Mouse (Mus musculus) adrenal gland, adult (tissue): ENCODE measurements at regions not wholly inside any gene's neighbourhood (a gene's known extent, or its start where the extent isn't known, plus 50 kb on each side); places are given as distances from the start of the nearest gene placed in this dataset.

Experiments used
- DNase-seq, 2 experiments: peaks; one replicate each; pipeline ENCODE4 v3.0.0; 2022 to 2023; ENCODE audit warnings: low spot score in 1 of 2; ENCODE audit not compliant: inconsistent age in 2 of 2

DNA sequence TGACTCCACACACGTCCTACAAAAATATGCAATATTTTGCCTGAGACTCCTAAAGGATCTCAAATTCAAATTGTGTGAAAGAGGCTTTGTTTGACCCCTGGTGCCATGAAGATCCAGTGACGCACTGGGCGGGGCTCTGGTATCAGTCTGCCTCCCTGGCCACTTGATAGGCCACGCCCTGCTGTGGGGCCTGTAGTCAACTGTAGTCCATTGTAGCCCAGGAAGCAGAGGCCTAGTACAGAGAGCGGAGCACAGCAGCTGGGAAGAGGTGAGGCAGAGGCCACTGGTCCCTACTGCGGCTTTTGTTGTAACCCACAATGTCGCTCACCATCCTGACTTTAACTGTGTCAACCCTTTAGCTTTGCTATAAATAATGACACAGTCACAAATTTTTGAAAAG, 88.5 kb upstream of the Klf3 start:
- no peak for DNase-seq

DNA sequence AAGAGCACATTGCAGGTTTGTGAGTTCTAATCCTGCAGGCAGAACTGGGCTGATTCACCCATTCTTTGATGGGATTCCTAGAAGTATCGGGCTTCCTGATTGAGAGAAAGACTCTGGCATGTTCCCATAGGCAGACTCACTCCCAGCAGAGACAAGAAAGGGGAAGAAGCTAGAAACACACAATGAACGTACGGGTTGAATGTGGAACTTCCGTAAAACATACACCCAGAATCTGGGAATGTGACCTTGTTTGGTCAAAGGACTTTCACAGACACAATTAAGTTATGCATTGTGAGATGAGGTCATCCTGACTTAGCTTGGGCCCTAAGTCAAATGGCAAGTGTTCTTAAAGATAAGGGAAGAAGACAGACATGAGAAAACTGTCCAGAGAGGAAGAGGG, 86.6 kb upstream of the Klf3 start:
- DNase-seq: no peak

DNA sequence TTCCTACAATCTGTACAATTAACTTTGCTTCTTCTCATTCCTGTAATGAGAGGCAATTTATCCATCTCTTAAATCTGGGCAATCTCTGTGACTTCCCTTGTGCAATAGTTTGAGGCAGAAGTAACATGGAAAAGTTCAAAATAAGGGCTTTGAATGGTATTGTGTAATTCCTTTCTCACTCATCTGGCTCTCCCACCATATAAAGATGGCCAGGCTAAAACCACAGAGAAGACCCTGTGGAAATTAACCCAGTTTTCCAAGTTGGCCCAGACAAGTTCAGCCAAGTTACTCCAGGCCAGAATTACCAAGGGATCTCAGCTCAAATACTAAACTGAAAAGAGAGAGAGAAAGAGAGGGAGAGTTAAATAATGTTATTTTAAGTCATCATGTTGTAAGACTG, 81.0 kb upstream of the Klf3 start:
- no peak for DNase-seq

DNA sequence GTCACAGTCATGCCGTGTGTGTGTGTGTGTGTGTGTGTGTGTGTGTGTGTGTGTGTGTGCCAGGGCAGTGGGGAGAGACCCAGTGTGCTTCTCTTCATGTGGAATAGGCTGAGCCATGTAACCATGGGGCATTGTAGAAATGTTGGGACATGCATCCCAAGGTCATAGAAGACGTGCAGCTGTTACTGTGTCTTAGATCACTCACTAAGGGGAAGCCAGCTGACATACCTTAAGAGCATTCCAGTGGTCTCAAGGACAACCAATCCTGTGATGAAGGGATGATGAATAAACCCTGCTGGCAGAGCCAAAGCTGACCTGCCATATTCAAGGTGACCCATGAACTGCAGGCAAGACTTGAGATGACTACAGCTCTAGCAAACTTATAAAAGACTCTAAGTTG, 75.3 kb upstream of the Klf3 start:
- DNase-seq: peak in 1 of 2 experiments; percentile 70

DNA sequence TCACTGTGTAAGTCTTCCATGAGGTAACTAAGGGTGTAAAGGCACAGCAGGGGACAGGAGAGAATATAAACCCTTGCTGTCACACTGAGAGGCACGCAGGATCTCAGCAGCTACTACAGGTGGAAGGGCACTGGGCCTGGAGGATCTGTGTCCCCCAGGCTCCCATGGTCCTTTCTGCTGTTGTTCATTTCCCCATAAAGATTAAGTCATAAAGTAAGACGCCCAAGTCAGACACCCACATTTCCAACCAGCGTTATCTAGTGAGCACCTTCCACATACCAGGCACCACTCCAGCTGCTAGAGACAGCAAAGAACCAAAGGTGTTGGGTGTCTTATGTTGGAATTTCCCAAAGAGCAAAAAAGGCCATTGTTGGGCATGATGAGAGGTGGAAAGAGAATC, 70.8 kb upstream of the Klf3 start:
- no peak for DNase-seq

DNA sequence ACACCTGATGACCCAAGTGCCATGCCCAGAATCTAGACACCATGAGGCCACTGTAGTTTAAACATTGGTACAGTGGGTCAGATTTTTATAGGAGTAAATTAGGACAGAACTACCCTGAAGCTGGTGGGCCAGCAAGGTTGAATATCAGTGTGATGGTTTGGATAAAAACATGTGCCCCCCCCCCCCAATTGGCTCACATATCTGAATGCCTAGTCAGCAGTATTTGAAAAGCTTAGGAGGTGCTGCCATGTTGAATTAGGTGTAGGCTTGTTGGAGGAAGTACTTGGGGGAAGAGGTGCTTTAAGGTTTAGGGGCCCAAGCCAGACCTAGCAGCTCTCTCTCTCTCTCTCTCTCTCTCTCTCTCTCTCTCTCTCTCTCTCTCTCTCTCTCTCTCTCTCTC, 66.2 kb upstream of the Klf3 start:
- DNase-seq: no peak

DNA sequence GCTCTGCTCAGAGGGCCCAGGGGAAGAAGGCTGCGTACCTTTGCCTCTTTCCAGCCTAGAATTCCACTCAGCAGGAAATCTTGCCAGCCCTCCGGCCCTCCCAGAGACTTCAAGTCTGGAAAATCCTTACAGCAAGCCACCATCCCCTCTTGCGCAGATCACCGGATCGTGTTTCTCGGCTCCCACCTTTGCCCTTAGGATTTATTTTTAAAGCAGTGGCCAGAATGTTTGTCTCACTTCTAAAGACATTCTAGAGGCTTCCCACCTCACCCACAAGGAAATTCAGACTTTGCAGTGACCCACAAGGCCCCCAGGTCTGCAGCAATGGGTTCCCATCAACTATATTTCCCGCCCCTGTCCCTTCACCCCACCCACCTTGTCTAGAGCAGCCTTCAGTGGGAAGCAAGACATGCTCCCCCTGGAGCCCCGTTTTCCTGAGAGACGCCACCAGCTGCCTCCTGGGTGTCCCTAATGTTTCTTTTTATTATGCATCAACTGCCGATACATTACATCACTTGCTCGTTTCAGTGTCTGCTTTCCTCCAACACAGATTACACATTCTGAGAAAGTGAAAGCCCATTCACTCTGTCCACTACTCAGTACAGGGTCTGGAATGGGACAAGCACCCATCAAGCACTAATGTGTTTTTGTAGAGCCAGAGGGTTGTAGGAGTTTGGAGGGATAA, 65.0 kb upstream of the Klf3 start:
- DNase-seq: no peak

DNA sequence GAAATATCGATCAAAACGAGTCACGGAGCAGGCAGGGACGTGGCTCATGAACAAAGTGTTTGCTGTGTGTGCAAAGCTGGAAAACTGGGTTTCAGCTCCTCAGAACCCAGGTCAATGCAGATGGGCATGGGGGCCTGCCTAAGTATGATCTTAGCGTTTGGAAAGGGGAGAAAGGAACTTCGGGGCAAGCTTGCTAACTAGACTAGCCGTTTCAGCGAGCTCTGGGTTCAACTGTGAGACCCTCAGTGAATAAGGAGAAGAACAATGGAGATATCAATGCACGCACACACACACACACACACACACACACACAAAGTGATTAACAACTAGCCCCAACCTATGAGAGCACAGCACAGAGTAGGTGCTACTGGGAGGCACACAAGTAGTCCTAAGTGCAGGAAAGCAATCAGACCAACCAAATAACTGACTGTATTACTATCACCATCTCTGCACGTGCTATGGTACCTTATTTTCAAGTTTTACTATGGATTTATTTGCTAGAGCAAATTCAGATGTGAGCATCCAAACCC, 64.3 kb upstream of the Klf3 start:
- no peak for DNase-seq

DNA sequence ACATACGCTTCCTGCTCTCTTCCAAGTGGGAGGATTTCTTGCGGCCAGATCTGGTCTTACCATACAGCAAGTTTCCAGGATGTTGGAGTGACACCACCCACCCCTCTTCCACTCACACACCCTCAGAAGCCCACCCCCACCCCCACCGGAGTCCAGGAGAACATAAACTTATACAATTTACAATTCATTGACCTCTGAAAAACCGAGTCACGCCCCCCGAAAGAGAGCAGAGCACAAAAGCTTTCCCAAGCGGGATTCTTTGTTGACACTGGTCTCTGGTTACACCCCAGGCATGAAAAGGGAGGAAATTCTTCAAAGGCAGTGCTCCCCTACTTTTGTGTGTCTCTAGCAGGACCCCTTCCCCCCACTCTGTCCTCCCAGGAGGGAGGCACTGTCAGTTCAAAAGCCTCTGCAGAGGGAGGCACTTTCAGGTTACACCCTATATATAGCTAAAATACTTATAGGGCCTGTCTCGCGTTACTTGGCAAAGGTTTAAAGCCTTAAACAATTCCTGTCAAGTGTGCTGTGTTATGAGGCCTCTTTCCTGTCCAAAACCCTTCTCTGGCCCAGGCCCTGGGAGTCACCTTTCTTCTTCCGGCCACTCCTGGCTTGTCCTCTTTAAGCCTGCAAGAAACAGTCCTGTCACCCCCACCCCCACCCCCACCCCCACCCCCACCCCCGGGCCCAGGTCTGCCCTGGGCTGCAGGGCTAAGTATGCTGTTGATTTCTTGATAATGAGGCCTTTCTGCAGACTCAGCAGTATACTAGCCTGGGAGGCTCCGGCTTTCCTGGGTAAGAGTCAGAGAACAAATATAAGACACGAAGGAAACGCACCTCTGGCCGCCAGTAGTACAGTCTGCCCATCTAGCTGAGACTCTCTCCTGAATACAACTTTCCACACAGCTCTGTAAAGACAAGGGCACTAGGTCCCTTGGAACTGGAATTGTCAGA, 63.6 kb upstream of the Klf3 start:
- no peak for DNase-seq

DNA sequence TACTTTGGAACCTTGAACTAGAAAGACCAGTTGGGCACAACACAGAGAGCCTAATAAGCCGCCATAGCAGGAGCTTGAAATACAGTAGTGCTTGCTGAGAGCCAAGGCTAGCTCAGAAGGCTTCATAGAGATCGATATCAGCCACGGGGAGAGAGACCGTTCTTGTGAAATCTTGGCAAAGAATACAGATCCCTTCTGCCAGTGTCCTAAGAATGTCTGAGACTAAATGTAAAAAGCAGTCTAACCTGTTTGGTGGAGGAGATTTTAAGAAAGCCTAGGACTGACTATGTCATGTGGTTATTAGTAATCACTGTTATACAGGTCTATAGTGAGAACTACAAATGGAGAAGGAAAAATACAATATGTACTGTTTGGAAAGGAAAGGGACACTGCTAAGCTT, 59.1 kb upstream of the Klf3 start:
- DNase-seq: no peak

DNA sequence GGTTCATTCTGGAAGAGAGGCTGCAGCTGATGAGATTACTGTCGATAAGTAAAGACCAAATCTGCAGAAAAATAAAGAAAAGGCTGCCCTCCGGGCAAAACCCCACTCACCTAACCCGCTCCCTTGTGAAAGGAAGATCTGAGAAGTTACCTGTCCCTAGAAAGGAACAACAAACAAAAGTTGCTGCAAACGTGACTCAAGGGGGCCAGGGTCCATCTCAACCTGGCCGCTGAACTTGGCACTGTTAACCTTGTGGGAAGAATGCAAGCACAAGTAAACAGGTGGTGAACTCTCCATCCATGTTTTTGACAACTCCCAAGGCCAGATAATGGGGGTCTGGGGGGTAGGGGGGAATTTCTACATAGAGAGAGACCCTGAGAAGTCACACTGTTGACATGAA, 58.7 kb upstream of the Klf3 start:
- DNase-seq: no peak

DNA sequence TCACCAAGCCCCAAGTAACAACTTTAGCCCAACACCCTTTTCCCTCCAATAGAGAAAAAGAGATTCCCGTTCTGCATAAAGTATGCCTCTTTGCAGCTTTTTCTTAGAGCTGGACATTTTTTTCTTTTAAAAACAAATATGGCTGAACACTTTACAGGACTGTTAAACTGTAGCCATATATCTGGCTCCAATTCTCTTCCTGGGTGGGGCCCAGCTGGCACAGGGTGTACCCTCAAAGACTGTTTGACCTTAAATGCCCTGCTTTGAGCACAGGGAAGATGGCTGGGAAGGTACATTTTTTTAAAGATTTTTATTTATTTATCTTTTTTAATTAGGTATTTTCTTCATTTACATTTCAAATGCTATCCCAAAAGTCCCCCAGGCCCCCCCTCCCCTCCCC, 55.7 kb upstream of the Klf3 start:
- no peak for DNase-seq

DNA sequence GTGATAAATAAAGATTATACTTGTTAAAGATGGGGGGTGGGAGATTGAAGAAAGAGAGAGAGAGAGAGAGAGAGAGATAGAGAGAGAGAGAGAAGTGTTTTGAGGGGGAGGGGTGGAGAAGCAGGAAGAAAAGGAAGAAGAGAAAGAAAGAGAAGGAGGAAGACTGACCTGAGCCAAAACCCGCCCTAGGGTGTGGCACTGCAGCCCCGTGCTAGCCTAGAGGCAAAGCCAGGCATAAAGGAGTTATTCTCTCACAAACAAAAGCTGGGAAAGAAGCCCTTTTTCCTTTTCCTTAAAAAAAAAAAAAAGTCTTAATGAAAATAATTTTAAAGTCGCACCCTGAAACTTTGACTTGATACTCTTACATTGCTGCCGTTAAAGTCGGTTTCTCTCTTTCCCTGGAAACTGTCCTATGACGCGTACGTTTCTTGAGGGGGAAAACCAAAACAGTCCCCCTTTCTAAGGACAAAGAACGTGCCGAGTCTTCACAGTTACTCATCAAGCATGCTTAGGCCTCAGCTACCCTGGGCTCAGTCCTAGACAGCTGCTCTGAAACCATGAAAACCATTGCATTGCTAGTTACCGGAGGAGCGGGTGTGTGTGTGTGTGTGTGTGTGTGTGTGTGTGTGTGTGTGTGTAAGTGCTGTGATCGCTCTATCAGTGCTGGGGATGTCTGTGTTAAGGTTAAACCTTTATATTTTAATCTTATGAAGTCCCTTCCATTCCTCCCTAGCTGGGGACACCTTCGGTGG, 53.6 kb upstream of the Klf3 start:
- no peak for DNase-seq

DNA sequence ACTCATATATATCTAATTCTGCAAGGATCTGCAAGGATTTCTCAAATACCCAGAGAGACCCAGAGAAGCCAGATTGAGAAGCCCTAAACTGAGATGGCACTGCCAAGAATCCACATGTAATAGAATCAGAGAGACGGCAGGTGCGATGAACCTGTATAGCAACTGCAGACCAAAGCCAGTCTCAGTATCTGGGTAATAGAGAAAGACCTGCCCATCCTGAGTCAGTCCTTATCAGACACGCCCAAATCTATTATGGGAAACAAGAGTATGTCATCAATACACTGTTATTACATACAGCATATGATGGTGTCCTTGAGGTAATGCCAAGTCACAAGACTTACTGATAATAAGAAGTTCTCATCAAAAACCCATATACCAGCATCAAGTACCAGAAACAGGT, 52.8 kb upstream of the Klf3 start:
- DNase-seq: no peak

DNA sequence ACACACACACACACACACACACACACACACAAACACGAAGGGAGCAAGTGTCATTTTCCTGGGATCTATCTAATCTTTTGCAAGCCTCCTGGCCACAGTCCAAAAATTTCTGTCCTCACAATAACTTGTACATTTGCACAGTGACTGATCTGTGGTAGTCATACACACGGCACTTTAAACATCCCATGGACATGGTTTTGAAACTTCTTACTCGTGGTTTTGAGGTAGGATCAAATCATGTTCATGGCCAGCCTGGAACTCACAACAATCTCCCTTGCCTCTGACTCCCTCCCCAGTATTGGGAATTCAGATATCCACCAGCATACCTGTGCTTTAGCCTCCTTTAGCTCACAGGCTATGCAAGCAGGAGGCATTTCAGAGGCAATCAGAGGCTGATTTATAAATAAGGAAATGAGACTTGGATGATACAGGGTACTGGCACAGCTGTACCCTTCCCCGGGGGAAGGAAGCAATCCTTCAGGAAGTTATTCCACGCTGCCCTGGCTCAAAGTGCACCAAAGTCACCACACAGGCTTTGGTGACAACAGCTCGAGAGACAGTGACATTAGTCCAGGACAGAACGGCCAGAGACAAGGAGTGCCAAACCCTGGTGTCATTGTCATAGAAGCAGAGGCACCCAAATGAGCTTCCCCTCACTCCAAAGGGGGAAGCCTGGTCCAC, 52.1 kb upstream of the Klf3 start:
- peak in 1 of 2 experiments; percentile 58 for DNase-seq

DNA sequence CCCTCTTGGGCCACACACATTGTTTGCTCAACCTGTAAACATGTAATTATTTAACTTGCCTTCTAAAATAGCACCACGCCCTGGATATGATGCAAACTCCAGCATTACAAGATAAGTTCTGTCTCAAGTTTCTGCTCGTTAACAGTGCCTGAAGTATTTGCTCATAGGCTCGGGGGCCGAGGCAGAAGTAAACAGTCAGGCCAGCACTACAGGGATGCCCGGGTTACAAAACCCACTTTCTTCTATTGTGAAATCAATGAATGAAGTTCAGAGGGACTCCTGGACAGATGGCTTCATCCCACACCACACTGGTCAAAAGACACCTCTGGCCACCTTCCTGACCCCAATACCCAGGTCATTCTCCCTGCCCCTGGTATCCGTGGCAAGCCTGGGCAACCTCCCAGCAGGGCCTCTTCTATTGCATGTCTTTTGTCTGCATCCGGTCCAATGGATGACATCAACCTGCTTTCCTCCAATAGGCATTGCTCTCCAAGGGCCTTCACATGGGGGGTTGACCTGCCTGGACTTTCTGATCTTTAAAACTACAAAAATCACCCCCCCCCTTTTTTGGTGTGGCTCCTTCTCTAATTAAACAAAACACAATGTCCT, 49.9 kb upstream of the Klf3 start:
- no peak for DNase-seq
